Mouse (Mus musculus) 3134 (cell line): ENCODE data around the gene Mcl1.
"Not testable (repeated sequence)": the region's sequence is repeated elsewhere in the genome, so short reads cannot be mapped to it uniquely, and the experiment has no call there.

Source experiments
- DNase-seq: peaks from one replicate; pipeline ENCODE4 v3.0.0-alpha.2; 2011; ENCODE audit warnings: low spot score; ENCODE audit not compliant: insufficient read length; ENCODE audit errors: extremely low read depth

The Mcl1 gene

DNA sequence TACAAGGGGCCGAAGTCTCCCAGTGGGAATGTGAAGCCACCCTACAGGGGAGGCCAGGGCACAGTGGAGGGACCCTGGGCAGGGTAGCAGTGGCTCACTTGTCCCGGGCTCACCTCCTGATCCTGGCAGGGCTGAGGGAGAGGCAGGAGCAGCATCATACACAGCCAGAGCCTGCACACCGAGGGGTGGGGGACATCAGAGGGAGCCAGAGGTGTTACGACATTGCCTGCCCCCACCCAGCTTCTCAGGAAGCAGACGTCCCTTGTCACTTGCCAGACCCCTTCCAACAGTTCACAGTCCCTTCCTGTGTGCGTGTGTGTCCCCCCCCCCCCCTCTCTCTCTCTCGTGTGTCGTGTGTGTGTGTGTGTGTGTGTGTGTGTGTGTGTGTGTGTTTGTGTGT is 26.3 kb downstream of the Mcl1 start:
- DNase-seq: no peak

GRCm38 (mm10) chr3:95685301-95685700 is 26.7 kb downstream of the Mcl1 start:
- no peak for DNase-seq

DNA sequence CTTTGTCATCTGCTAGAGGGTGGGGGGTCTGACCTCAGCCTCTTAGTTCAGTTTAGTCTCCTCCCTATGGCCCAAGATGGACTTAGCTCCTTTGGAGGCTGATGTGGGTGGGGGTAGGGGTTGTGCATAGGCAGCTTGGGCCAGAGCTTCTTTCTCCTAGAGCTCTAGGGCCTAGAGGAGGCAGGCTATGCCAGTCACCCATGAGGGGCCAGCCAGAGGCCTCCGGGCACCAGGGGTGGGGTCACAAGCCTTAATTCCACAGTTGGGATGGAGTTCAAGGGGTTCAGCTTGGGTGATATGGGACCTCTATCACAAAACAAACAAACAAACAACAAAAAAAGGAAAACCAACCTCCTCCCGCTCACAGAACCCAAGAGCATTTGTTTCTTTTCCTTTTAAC is 27.1 kb downstream of the Mcl1 start:
- no peak for DNase-seq

GRCm38 (mm10) chr3:95686492-95687167 is 28.0 kb downstream of the Mcl1 start:
- DNase-seq: no peak

GRCm38 (mm10) chr3:95687168-95687523 is 28.6 kb downstream of the Mcl1 start:
- DNase-seq: no peak

DNA sequence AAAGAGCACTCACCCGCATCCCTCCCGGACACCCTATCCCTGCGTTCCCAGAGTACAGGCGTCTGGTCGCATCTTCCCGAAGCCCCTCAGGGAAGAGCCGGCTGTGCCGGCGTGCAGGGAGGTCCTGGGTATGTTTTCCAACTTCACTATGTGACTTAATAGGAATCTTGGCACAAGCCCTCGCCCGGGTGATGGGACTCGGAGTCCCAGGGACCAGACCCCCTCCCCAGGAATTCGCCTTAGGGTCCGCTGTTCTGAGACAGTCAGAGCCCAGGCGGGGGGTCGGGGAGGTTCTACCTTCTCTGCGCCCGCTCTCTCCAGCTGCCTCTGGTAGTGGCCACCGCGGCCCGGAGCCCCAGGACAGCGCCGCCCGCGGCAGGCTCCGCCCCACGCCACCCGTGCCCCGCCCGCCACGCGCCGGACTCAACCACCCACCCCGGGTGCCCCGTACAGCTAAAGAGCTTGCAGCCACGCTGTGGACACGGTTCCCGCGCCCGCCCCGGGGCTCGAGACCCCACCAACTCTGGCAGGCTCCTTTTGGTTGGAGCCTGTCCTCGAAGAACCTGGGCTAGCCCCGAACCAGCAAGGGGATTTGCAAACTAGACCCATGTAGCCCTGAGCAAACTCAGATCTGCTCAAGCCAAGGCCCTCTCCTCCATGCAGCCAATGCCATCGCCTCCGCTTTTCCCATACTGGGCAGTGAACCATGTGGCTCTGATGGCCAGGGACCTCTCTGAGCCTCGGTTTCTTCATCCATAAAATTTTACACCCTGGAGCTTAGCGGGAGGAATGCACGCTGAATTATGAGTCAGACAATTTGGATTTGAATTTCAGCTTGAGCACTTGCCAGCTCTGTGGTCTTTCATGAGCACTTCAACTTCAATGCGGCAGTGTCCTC is 29.2 kb downstream of the Mcl1 start, which contains the start of gene Adamtsl4:
TSS of gene Adamtsl4 (minus strand) at position 394 of the 898 bp plus-strand sequence.
- peak; percentile 89 for DNase-seq

- peak; percentile 50 for DNase-seq
These were observed 30.8 kb downstream of the Mcl1 start for GRCm38 (mm10) chr3:95689171-95689915.

- no peak for DNase-seq
These were observed 31.4 kb downstream of the Mcl1 start for GRCm38 (mm10) chr3:95689940-95690339.

DNA sequence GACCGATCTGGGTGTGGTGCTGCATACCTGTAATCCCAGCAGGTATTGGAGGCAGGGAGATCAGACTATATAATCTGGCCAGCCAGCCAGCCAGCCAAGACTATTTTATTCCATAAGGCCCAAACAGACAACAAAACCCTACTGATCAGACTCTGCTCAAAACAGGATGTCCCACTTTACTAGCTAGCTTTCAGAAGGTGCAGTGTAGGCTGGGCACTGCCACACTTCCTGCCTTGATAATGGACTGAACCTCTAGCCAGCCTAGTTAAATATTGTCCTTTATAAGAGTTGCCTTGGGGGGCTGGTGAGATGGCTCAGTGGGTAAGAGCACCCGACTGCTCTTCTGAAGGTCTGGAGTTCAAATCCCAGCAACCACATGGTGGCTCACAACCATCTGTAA is 32.0 kb downstream of the Mcl1 start:
- DNase-seq: not testable (repeated sequence)

GRCm38 (mm10) chr3:95692677-95693076 is 34.1 kb downstream of the Mcl1 start:
- DNase-seq: no peak

GRCm38 (mm10) chr3:95693821-95694807 is 35.5 kb downstream of the Mcl1 start:
- no peak for DNase-seq

GRCm38 (mm10) chr3:95694808-95695703 is 36.5 kb downstream of the Mcl1 start:
- no peak for DNase-seq

GRCm38 (mm10) chr3:95695796-95696195 is 37.2 kb downstream of the Mcl1 start:
- DNase-seq: no peak

GRCm38 (mm10) chr3:95696360-95696759 is 37.8 kb downstream of the Mcl1 start:
- DNase-seq: peak; percentile 94

- DNase-seq: no peak
These were observed 39.7 kb downstream of the Mcl1 start for GRCm38 (mm10) chr3:95698286-95698685.

DNA sequence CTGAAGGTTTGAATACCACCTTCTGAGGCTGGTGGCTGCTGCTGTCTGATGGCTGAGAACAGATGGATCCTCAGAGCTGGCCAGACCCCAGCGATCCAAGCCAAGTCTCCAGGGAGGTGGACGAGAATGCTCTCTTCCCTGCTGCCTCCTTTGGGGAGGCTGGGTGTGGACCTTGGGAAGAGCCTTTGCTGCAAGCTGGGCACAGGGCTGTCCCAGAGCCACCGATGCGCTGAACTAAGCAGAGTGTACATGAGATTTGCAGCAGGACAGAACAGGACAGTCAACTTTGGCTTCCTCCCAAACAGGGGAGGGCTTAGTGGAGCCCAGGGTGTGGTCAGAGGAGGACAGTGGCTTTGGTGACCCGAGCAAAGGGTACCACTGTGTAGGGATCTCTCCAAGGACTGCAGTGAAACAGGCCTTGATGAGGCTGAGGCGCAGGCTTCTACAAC is 41.7 kb downstream of the Mcl1 start:
- no peak for DNase-seq

- DNase-seq: no peak
These were observed 42.5 kb downstream of the Mcl1 start for GRCm38 (mm10) chr3:95701085-95701484.

DNA sequence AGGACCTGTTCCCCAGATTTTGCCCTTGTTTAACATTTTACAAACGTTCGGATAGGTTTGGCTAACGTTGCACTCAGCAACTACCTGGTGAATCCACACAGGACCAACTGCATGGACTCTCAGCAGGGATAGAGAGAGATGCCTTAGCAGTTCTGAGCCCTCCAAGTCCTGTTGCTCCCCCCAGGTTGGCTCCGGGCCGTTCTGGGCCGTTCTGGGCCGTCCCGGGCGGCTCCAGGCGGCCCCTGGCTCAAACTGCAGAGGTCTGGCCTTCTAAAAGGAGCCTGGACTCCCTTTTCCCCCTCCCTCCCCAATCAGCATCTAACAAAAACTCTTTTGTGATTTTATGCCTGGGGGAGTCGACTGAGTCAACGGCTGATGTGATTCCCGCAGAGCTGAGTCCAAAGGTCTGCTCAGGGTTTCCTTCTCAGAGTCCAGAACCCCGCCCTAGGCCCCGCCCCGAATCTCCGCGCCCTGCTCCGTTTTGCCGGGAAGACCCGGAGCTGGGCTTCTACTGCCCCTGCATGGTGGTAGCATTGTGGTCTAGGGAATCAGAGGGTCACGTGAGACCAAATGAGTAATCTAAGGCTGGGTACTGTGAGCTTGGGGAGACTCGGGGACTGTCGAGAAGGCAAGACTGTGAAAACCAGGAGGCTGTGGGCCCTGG is 43.4 kb downstream of the Mcl1 start:
- peak; percentile 92 for DNase-seq
